Mouse (Mus musculus) left cerebral cortex, postnatal 10 days (tissue): Measurements from ENCODE around the gene Dgkg. TPM values are rescaled to one million over a fixed set of nuclear protein-coding genes. Genes with fewer than 3 reads are reported as not detected.

Source experiments
- DNase-seq, 2 experiments: peaks; one replicate each; pipeline ENCODE4 v3.0.0; 2021 to 2022; ENCODE audit warnings: low spot score in 2 of 2, mixed read lengths in 1 of 2; ENCODE audit errors: extremely low spot score in 1 of 2
- intact Hi-C: fragments of 180-260 bp; cut with DNase I; formaldehyde crosslinking; loops from one replicate; pipeline ENCODE4 v1.15.1; 2025
- total RNA-seq, 2 experiments: library from RNA; stranded (reverse); gene quantifications; 2 replicates each; pipeline ENCODE4 v1.2.3; 2021

Gene Dgkg
- total RNA-seq, 2 experiments from 2014 or later, result 32.2 to 37.8 TPM

DNA sequence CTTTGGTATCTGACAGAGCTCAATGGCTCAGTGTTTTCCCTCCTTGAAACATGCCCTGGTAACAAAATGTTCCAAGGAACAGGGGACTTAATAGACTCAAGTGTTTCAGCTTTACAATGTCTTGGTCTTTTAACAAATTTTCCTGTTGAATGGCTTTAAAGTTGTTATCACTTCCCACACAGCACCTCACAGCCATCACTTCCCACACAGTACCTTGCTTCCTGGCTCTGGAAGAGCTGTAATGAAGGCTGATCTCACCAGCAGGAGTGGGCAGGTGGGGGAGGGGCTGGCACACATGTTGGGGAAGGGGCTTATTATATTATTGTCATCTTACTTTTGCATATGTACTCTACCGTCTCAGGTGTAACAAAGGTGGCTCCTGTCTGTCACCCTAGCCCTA lies 173.1 kb downstream of the Dgkg start:
- intact Hi-C loops, result no loop called here
- DNase-seq, result no peak

DNA sequence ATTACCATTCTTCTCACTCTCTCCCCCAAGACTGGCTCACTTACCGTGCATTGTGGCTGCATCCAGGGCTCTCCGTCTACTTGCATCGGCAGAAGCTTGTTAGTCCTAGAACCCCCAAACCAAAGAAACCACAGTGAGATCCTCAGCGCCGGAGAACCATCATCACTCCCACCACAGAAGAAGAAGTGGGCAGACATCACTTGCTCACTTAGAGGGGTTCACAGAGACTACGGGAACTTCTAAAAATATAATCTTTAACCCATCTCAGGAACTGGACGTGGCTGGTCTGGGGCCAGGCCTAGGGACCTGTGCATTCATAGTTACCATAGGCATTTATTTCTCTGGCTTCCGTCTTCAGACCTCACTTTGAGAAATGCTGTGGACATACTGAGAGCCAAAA lies 177.7 kb downstream of the Dgkg start:
- intact Hi-C loops, result no loop called here
- DNase-seq, result no peak

DNA sequence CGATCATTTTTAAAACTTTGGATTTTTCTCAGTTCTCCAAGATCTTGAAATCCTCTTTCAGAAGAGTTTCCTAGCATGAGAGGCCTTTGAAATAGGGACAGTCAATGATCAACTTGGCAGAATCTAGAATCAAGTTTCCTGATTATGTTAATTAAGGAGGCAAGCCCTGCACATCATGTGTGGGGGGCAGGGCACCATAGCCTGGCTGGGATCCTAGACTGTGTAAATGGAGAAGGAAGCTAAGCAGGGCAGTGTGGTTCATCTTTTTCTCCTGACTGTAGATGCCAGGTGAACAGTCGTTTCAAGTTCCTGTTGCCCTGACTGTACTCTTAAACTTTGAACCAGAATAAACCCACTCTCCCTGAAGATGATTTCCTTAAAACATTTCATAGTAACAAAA lies 185.3 kb downstream of the Dgkg start:
- intact Hi-C loops, result no loop called here
- DNase-seq, result no peak

DNA sequence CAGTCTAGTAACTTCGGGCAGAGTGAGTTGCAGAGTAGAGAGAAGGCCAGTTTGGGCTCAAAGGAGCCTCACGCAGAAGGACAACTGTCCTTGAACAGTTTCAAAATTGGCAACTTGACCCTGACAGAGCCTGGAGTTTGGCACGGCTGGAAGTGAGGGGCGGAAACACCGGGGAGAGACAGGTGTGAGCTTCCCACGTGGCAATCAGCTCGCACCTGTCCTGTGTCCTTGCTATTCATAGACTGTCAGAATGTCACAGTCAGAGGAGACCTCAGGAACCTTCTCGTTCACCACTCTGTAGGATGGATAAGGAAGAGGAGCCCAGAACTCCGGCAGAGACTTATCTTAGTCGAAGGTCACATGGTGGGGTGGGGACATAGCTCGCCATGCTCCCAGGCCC lies 187.6 kb downstream of the Dgkg start:
- DNase-seq, result no peak
- intact Hi-C loops, result no loop called here

DNA sequence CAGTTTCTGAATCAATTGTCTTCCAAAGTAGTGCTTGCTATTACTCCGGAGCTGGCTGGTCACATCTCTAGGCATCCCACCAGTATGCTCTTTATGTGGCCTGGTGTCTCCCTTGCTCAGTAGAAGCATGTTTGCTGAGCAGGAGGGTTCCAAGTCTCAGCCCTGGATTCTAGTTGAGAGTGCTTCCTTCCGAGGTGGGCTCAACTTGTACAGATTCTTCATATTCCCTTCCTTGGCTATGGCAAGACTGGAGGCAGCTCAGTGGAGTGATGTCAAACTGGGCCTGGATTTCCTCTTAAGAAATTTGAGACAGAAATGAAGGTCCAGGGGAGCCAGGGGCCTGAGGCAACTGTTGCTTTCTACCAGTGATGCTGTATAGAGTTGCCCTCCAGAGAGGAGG lies 189.9 kb downstream of the Dgkg start:
- no peak for DNase-seq
- intact Hi-C loops, result no loop called here

DNA sequence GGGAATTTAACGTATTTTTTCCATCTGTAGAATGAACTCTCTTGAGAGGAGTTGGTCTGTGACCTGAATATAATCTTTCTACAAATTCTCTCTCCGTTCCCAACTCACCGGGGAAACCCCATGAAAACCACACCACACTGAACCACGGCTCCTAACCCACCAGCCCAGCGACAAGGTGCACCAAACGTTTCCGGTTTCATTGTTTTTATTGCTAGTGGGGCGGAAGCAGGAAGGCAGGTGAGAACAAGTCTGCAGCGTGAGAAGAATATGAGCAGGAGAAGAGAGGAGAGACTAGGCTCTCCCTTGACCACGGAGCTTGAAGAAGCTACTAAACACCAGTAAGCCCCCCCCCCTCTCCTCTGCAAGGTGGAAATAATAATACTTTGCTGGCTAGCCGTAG lies 190.6 kb downstream of the Dgkg start:
- DNase-seq, result no peak
- intact Hi-C loops, result no loop called here

DNA sequence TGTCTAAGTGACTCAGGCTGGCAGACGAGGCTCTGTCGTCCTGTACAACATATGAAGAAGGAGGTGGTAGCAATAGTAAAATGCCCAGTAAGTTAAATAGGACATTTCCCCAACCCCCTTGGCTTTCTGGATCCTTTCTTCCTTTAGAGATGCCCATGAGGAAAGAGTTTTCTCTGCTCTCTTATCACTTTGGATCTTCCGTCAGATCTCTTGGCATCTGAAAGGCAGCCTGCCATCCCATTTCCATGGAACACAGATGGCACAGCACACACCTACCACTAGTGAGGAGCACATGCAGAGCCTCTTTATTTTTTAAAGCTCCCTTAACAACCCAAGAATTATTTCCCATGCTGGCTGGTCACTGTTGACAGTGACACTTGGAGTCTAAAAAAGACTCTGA lies 194.8 kb downstream of the Dgkg start:
- DNase-seq, result no peak
- intact Hi-C loops, result no loop called here

DNA sequence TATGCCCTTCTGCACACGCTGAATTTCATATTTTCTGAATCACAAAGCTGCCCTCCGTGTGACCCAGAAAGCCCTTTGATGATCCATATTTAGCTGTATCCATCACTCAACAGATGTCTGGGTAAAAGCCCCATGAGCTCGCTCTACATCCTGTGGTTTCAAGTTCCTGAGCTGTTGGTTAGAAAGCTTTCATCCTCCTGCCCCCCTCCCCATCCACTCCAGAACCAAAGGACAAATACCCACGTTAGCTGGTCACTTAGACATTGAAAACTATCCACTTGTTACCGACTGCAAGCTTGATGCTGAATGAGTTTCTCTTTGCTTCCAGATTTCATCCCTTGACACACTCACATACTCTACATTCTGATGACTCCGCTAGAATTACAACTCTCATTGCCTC lies 195.3 kb downstream of the Dgkg start:
- DNase-seq, result no peak
- intact Hi-C loops, result no loop called here

DNA sequence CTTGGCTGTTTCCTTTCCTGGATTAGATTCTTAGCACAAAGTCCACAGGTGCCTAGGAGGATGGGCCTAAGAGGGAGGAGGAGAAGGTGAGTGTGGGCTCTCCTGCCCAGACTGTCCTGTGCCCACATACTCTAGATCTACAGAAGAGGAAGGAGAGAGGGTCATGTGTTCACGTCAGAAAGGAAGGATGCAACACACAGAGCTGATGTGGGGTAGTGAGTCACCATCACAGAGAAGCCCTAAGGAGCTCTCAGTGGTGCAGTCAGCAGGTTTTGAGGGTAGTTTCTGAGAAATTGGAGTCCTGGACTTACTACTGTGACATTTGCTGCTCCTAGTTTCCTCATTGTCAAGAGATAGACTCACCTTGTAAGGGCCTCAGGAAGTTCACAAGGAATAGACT lies 196.1 kb downstream of the Dgkg start:
- intact Hi-C loops, result no loop called here
- DNase-seq, result no peak

DNA sequence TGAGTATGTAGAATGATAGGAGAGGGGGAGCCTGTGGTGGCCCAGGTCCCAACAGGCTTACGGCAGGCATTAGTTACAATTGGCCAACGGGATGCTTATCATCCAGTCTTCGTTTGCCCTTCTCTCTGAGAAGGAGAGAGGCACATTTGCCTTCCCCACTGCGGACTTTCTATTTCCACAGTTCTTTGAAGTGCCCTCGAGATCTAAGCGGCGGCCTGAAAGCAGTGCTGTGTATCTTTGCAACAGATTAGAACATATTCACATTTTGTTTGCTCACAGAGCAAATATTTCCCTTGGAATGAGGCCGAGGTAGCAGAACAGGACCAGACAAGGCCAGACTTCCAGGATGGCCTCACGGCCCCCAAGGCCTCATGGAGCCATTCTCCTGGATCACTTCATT lies 204.9 kb downstream of the Dgkg start:
- no peak for DNase-seq
- intact Hi-C loops, result no loop called here

DNA sequence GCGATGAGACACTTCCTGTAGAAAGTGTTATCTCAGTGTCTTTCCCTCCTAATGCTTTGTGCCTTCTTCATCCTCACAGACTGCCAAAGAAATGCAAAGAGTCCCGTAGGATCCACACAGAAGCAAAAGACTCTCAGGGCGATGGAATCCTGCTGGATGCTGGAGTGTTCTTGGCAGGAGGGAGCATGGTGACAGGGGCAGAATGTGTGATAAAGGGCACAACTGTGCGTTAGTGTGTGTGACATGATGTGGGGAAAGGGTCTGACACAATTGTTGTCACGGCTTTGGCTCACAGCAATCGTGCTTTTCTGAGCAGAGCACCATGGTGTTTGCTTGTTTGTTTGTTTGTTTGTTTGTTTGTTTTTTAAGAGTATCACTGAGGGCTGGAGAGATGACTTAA lies 208.9 kb downstream of the Dgkg start:
- DNase-seq, result no peak
- intact Hi-C loops, result no loop called here

DNA sequence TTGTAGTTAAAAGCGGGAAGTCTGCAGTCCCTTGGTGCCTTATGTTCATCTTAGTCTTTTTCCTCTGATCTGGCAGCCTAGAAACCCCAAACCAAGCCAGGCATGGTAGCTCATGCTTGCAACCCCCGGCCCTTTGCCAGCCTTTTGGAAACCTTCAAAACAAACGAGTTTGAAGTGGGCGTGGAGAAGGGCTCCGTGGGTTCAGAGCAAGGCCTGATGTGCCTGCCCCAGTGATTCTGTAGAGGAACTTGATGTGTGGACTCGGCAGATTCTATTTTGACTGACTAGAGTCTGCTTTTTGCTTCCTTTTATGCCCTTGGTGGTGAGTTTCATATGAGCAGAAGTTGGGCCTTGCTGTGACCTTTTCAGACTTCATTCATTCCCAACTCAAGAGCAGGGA lies 212.2 kb downstream of the Dgkg start:
- peak in 1 of 2 experiments; percentile 47 for DNase-seq
- intact Hi-C loops, result no loop called here

DNA sequence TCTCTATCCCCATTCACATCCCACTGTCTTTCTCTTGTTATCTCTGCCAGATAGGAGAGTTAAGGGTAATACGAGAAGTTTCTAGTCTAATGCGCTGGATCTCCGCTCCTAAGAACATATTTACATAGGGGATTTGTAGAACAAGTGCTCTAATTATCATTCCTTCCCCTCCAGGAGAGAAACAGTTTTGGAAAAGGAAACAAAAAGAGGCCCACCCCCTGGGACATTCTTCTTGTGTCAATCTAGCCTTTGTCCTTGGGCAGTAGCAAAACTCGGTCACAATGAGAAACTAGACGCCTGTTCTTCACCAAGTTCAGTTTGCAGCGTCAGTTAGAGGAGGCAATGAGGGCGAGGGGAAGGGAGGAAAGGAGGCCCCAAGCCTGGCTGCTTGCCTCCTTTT lies 214.8 kb downstream of the Dgkg start:
- DNase-seq, result no peak
- intact Hi-C loops, result no loop called here

DNA sequence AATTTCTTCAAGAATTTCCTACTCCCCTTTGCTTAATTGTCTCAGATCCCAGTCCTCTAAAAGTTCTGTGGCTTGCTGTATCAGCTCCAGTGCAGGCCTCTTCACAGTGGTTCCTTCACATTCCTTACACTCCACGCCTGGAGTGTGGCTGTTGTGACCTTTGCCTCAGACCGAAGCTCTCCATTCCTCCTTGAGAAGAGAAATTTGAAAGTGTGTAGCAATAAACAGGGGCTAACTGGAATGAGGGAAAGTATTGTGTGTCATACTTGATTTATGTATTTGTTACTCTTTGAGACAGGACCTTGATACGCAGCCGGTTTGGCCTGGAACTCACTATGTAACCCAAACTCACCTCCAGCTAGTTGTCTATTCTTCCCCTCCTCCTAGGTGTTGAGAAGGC lies 215.7 kb downstream of the Dgkg start:
- intact Hi-C loops, result no loop called here

DNA sequence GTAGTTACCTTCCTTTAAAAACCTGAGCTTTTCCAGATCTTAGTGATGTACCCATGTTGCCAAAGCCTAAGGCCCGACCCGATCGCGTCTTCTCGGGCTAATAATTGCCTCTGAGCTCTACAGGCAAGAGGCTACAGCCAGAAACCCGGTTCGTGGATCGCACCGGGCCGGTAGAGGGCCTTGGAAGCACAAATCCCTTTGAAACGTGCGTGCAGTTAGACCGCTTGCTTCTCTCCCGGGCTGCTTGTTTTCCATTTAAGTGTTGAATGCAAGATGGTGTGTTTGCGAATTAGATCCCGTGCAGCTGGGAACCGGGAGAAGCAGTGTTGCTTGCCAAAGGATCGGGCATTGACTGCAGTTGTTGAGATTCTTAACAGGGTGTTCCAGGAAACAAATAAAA lies 216.8 kb downstream of the Dgkg start:
- intact Hi-C loops, result no loop called here
- DNase-seq, result peak; percentile 66 to 69

More for the DNA sequence above, 215.7 kb downstream of the Dgkg start:
- no peak for DNase-seq

DNA sequence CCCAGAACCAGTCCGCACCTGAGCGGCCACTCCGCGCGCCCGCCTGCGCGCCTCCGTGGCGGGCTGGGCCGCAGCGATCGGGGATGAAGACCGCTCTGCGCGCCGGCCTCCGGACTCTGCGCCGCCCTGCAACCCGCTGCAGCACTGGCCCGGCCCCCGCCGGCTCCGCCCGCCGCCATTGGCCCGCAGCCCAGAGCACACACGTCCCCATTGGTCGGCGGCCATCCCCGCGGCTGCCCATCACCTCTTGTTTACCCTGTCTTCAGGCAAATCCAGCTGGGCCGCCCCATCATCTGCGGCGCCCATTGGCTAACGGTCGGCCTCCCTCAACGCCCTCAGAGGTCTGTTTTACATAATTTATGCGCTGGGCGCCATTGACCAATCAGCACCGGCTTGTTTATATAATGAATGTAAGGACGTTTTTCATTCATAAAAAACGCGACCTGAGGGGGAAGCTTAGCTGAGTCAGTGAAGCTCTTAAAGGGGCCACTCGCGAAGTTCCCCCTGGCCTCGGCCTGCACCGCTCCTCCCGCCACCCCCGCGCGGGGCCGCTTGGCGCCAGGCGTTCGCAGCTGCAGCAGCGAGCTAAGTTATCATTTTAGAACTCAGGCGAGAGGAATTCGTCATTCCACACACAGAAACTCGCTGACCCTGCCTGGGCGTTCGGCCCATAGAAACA lies 217.4 kb downstream of the Dgkg start, which contains the start of gene Etv5:
Gene Etv5, minus strand, starts transcription at position 221 of the 679 bp plus-strand sequence.
- peak; percentile 100 for DNase-seq
- intact Hi-C loops, result loop anchor here (2.0 to 5.0 kb wide), 2 partner anchors 109 to 127 kb away; no protein-coding TSS in a partner anchor

DNA sequence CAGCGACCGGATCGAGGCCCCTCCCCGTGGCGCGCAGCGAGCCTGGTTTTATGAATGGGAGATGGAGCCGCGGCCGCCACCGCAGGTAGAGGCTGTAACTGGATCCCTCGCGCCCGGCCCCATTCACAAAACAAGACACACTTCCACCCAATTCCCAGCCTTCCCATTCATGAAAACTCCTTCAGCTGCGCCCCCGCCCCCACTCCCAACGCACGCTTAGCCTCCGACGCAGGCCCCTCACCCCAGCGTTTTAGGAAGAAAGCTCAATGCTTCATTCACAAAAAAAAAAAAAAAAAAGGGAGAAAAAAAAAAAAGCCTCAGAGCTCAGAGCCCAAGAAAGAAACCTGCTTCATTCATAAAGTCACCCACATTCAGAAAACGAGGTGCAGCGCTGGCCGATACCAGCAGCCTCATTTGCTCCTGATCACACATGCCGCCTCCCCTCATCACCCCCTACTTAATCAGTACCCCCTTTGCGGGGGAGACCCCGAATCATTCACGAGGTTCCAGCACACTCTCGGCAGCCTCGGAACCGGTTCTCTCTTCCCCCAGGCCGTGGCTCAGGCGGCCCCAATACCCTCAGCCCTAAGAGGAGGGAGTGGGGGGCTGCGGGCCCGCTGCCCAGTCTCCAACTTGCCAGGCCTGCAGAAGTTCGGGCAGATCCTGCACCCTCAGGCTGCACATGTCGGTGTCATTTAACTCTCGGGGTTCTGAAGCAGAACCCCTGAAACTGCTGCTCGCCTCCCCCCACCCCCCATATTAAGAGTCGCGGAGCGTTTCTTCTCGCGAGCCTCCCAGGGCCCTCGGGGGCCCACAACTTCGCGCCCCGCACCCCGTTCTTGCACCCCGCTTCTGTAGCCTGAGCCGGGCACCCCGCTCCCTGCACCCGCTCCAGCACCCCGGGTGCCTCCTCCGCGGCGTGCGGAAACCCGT lies 218.3 kb downstream of the Dgkg start:
- peak; percentile 79 to 91 for DNase-seq
- intact Hi-C loops, result loop anchor here (2.0 to 5.0 kb wide), 2 partner anchors 110 to 126 kb away; no protein-coding TSS in a partner anchor

DNA sequence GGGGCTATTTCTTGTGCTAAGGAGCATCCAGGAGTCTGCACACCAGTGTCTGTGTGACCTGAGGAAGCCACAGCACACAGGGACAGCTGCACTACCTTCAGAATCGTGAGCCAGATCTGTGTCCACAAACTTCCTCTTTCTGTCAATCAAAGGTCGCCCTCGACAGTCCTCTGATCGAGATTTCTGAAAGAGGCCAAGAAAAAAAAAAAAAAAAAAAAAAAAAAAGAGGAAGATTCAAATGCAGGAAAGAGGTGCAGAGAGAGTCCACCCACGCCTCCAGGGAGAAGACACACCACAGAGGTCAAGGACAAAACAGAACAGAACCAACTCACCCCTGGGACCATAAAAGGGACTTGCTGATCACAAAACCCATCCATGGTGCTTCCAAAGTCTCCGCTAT lies 220.9 kb downstream of the Dgkg start:
- intact Hi-C loops, result loop anchor here (5.0 kb wide), 1 partner anchor 124 kb away; no protein-coding TSS in a partner anchor

DNA sequence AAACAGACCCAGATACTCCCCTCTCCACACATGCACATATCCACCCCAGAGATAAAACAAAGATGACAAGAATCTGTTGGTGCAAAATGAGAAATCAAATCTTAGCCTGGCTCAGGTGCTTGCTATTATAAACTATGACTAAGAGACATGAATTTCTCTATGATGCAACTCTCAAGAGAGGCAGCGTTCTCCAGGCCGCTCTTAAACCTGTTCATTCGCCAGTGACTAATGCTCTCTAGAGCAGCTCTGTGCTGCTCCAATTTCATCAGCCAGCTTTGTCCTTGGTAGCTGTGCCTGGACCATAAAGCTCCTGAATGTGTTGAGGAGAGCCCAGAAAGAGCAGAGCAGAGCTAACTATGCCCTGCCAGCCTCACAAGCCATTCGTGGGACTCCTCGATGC lies 222.5 kb downstream of the Dgkg start:
- DNase-seq, result no peak
- intact Hi-C loops, result no loop called here

More for the DNA sequence above, 220.9 kb downstream of the Dgkg start:
- DNase-seq, result no peak

DNA sequence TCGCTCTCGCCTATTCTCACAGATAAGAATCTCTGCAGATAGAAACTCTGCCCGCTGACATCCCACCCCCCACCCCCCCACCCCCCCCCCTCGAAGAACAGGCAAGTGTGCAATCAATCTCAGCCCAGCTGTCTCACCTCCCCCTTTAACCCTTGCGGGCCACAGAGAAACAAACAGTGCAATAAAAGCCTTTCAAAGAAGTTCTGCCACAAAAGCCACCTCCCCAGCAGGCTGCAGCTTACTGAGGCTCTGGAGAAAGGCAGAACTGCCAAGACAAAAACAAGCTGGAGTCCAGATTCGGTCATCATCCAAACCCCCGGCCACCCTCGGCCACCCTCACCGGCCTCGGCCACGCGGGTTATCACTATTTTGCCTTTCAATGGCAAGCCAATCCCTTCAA lies 223.1 kb downstream of the Dgkg start:
- intact Hi-C loops, result no loop called here

More for the DNA sequence above, 223.1 kb downstream of the Dgkg start:
- no peak for DNase-seq
